Mouse (Mus musculus): Measurements from ENCODE around the gene Kcnma1. TPM values are rescaled to one million over a fixed set of nuclear protein-coding genes. Genes with fewer than 3 reads are reported as not detected.

Kcnma1 gene
- polyA plus RNA-seq, 1 experiment, result 1.7 TPM

DNA sequence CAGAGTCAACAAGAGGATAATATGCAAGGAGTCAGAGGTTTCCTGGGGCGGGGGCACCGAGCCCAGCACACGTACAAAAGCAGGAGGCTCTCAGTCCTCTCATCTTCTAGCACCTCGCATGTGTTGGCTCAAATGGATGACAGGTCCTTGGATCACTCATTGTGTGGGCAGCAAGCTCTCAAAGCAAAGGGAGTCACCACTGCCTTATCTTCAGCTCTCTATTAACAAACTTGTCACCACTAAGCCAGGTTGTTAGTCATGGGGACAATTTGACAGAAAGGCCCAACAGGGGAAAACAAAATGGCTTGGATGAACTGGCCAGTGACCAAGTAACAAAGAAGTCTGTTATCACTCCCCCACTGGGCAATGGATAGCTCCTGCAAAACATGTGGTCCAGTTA is 331.5 kb downstream of the Kcnma1 start:
- H3K36me3 ChIP-seq (ENCODE audit: control insufficient read depth, insufficient read depth, low read length), result no peaks in the 10 kb centered on the region
- DNase-seq, result no peak
- H3K27me3 ChIP-seq (replicated peaks; ENCODE audit: control insufficient read depth, insufficient read depth, low read length), result no peaks in the 10 kb centered on the region
- H3K4me1 ChIP-seq (ENCODE audit: control insufficient read depth, insufficient read depth, low read length), result no peaks in the 10 kb centered on the region
- no peak for TF ChIP-seq CTCF (conservative IDR thresholded peaks at IDR 0.05; ENCODE audit: insufficient read depth, insufficient read length, low read depth, low read length)
- TF ChIP-seq POLR2A (IDR thresholded peaks at IDR 0.05; ENCODE audit: low read depth, low read length), result no peak
- H3K27ac ChIP-seq (ENCODE audit: insufficient read depth, low read depth, low read length), result no peak overlapping the region
- WGBS, result 90% methylated on average over 4 of the region's 4 CpGs
- H3K4me3 ChIP-seq (ENCODE audit: insufficient read depth, low read depth, low read length), result no peak overlapping the region

DNA sequence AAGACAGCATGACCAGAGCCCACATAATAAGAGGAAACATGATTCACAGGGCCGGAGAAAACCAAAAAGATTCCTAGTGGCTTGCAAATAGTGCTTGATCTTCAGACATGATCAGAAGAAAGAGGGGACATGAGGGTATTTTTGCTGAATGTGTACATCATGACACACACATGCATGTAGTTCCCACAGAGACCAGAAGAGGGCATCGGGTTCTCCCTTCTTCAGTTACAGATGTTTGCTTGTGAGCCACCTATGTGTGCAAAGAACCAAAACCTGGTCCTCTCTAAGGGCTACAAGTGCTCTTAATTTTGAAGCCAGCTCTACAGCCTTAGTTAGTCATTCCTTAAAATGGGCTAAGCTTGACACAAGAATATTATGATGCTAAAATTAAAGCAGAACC is 334.9 kb downstream of the Kcnma1 start:
- Histone ChIP-seq H3K4me1 (ENCODE audit: control insufficient read depth, insufficient read depth, low read length) (no peaks in the 10 kb centered on the region), H3K27me3 (replicated peaks; ENCODE audit: control insufficient read depth, insufficient read depth, low read length) (no peaks in the 10 kb centered on the region), H3K36me3 (ENCODE audit: control insufficient read depth, insufficient read depth, low read length) (no peaks in the 10 kb centered on the region), H3K27ac (ENCODE audit: insufficient read depth, low read depth, low read length) (no peak overlapping the region), H3K4me3 (ENCODE audit: insufficient read depth, low read depth, low read length) (no peak overlapping the region)
- WGBS, result 72% methylated on average over 2 of the region's 2 CpGs
- peak; percentile 15 for DNase-seq
- TF ChIP-seq CTCF (conservative IDR thresholded peaks at IDR 0.05; ENCODE audit: insufficient read depth, insufficient read length, low read depth, low read length), result no peak
- no peak for TF ChIP-seq POLR2A (IDR thresholded peaks at IDR 0.05; ENCODE audit: low read depth, low read length)

DNA sequence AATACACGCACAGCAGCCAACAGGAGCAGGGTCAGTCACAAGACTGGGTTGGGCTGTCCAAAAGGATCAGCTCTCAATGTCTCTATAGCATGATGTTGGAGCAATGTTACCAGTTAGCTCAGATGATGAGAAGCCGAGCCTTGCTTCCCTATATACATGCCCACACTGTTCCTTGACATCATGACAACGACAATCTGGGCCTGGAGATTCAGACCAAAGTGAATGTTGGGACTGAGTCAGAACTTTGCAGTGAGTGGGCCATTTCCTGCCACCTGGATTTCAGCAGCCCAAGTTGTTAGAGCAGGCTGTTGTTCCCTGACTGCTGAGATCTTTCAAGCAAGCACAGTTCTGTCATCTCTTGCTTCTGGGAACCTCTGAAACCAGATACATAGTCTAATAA is 347.9 kb downstream of the Kcnma1 start:
- no peak overlapping the region for H3K4me3 ChIP-seq (ENCODE audit: insufficient read depth, low read depth, low read length)
- H3K27me3 ChIP-seq (replicated peaks; ENCODE audit: control insufficient read depth, insufficient read depth, low read length), result no peaks in the 10 kb centered on the region
- no peak for TF ChIP-seq POLR2A (IDR thresholded peaks at IDR 0.05; ENCODE audit: low read depth, low read length)
- no peak for TF ChIP-seq CTCF (conservative IDR thresholded peaks at IDR 0.05; ENCODE audit: insufficient read depth, insufficient read length, low read depth, low read length)
- H3K4me1 ChIP-seq (ENCODE audit: control insufficient read depth, insufficient read depth, low read length), result 0 out of 2 replicates have a peak, but pooled peaks cover 2% of the 10 kb centered on the region
- DNase-seq, result no peak
- no peaks in the 10 kb centered on the region for H3K36me3 ChIP-seq (ENCODE audit: control insufficient read depth, insufficient read depth, low read length)
- H3K27ac ChIP-seq (ENCODE audit: insufficient read depth, low read depth, low read length), result no peak overlapping the region
- 87% methylated on average over 3 of the region's 3 CpGs for WGBS

DNA sequence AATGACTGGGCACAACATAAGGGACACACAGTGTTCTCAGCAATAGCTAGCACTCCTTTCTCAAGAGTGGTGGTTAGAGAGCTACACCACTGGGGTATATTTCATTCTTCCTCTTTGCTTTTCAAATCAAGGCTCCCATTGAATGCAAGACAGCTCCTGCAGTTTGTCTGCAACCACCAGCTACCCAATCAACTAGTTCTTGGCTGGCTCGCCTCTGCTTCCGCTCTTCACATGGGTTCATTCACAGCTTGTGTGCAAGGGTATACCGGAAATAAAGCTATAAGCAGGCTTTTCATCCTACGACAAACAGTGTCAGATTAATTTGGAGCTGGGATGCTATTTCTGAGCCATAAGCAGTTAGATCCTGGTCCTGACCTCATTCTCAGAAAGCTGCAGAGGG is 362.6 kb downstream of the Kcnma1 start:
- Histone ChIP-seq H3K27me3 (replicated peaks; ENCODE audit: control insufficient read depth, insufficient read depth, low read length) (no peaks in the 10 kb centered on the region), H3K4me3 (ENCODE audit: insufficient read depth, low read depth, low read length) (no peak overlapping the region), H3K27ac (ENCODE audit: insufficient read depth, low read depth, low read length) (no peak overlapping the region), H3K4me1 (ENCODE audit: control insufficient read depth, insufficient read depth, low read length) (no peaks in the 10 kb centered on the region; the same call in 1 of the 2 replicates), H3K36me3 (ENCODE audit: control insufficient read depth, insufficient read depth, low read length) (no peaks in the 10 kb centered on the region)
- 75% methylated on average over 4 of the region's 4 CpGs for WGBS
- TF ChIP-seq POLR2A (IDR thresholded peaks at IDR 0.05; ENCODE audit: low read depth, low read length) (no peak), CTCF (conservative IDR thresholded peaks at IDR 0.05; ENCODE audit: insufficient read depth, insufficient read length, low read depth, low read length) (no peak)
- DNase-seq, result no peak

DNA sequence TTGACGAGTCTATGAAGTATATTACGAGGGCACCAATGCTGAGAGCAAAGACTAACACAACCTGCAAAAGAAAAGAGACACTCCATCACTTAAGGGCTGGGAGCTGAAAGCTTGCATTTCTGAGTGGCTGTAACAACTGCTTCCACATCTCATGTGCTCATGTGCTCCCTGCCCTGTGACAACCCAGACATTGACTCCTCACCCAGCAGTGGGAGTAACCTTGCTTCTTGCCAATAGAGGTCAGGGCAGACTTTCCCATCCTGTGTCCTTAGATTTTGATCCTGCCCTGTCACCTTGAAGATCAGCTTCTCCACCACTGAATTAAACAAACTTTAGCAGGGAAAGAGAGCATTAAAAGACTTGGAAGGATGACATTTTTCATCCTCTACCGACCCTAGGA is 364.2 kb downstream of the Kcnma1 start:
- no peaks in the 10 kb centered on the region; the same call in 1 of the 2 replicates for H3K4me1 ChIP-seq (ENCODE audit: control insufficient read depth, insufficient read depth, low read length)
- WGBS, result 92% methylated on average over 3 of the region's 3 CpGs
- H3K27me3 ChIP-seq (replicated peaks; ENCODE audit: control insufficient read depth, insufficient read depth, low read length), result no peaks in the 10 kb centered on the region
- DNase-seq, result no peak
- H3K4me3 ChIP-seq (ENCODE audit: insufficient read depth, low read depth, low read length), result no peak overlapping the region
- no peak overlapping the region for H3K27ac ChIP-seq (ENCODE audit: insufficient read depth, low read depth, low read length)
- no peaks in the 10 kb centered on the region for H3K36me3 ChIP-seq (ENCODE audit: control insufficient read depth, insufficient read depth, low read length)
- TF ChIP-seq POLR2A (IDR thresholded peaks at IDR 0.05; ENCODE audit: low read depth, low read length) (no peak), CTCF (conservative IDR thresholded peaks at IDR 0.05; ENCODE audit: insufficient read depth, insufficient read length, low read depth, low read length) (no peak)

DNA sequence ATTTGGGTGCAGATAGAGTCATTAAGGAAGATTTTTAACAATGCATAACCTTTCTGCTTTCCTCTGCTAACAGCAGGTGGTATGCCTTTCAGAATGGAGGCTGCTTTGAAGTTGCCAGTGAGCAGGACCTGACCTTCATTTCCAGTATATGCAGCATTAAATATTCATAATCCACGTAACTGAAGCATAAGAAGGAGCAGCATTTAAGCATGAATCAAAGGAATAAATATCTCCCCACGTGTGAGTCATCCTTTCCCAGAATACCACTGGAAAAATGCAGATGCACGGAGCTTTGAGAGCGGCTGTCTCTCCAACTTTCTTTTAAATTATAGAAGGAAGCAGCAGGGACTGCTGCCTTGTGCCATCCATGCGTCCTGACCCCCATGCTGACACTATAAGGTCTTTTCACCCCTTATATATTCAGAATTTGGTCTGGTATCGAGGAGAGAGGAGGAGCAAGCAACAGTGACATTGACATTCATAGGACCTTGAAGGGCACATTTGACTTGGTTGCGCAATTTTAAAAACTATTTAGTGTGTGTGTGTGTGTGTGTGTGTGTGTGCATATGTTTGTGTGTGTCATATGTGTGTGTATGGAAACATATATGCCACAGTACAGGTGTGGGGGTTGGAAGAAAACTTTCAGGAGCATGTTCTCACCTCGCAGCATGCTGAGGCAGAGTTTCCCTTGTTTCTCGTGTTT is 368.8 kb downstream of the Kcnma1 start:
- TF ChIP-seq CTCF (conservative IDR thresholded peaks at IDR 0.05; ENCODE audit: insufficient read depth, insufficient read length, low read depth, low read length), result no peak
- TF ChIP-seq POLR2A (IDR thresholded peaks at IDR 0.05; ENCODE audit: low read depth, low read length), result no peak
- WGBS, result 82% methylated on average over 9 of the region's 9 CpGs
- Histone ChIP-seq H3K4me3 (ENCODE audit: insufficient read depth, low read depth, low read length) (no peak overlapping the region), H3K36me3 (ENCODE audit: control insufficient read depth, insufficient read depth, low read length) (no peaks in the 10 kb centered on the region), H3K27ac (ENCODE audit: insufficient read depth, low read depth, low read length) (no peak overlapping the region), H3K4me1 (ENCODE audit: control insufficient read depth, insufficient read depth, low read length) (no peaks in the 10 kb centered on the region), H3K27me3 (replicated peaks; ENCODE audit: control insufficient read depth, insufficient read depth, low read length) (no peaks in the 10 kb centered on the region)
- no peak for DNase-seq

DNA sequence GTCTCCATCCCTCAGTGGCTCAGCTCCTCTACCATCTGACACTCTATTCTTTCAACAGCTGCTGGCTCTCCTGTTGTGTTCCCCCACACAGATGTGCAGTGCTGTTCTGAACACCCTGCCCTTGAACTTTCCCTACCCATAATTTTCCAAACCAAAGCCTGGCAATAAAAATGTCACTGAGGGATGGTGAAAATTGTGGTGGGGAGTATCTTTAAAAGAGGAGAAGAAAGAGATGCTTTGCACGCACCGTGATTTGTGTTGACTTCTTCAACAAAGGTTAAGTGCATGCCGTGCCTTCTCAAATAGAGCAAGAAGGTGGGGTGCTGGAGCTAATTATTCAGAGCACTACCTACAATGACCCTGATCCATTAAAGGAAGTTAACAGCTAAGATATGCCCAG is 371.1 kb downstream of the Kcnma1 start:
- TF ChIP-seq CTCF (conservative IDR thresholded peaks at IDR 0.05; ENCODE audit: insufficient read depth, insufficient read length, low read depth, low read length) (no peak), POLR2A (IDR thresholded peaks at IDR 0.05; ENCODE audit: low read depth, low read length) (no peak)
- no peak for DNase-seq
- H3K36me3 ChIP-seq (ENCODE audit: control insufficient read depth, insufficient read depth, low read length), result no peaks in the 10 kb centered on the region
- no peak overlapping the region for H3K27ac ChIP-seq (ENCODE audit: insufficient read depth, low read depth, low read length)
- H3K27me3 ChIP-seq (replicated peaks; ENCODE audit: control insufficient read depth, insufficient read depth, low read length), result no peaks in the 10 kb centered on the region
- WGBS, result 43% methylated on average over 3 of the region's 3 CpGs
- no peak overlapping the region for H3K4me3 ChIP-seq (ENCODE audit: insufficient read depth, low read depth, low read length)
- H3K4me1 ChIP-seq (ENCODE audit: control insufficient read depth, insufficient read depth, low read length), result no peaks in the 10 kb centered on the region
